Mouse (Mus musculus) thymus, postnatal 14 days (tissue): Measurements from ENCODE around the gene Hsf2bp.

Experiments used
- DNase-seq: peaks from one replicate; pipeline ENCODE4 v3.0.0; 2021

Hsf2bp gene

DNA sequence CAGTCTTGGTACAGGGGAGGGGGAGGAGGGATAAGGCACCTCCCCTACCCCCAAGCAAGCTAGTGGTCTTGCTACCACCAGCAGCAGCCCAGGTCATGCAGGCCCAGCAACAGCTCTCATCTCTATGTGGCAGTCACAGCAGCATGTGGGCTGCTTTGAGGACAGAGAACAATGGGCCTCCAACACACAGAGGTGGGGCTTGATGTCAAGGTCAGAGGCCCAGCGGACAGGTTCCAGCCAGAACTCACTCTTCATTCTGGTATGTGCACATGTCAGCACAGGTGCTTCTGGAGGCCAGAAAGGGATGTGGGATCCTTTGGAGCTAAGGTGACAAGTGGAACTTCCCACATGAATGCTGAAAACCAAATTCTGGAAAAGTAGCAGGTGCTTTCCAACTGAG lies 102.2 kb downstream of the Hsf2bp start:
- no peak for DNase-seq

- DNase-seq = no peak
Observed at GRCm38 (mm10) chr17:31931499-31931898, 104.7 kb downstream of the Hsf2bp start.

DNA sequence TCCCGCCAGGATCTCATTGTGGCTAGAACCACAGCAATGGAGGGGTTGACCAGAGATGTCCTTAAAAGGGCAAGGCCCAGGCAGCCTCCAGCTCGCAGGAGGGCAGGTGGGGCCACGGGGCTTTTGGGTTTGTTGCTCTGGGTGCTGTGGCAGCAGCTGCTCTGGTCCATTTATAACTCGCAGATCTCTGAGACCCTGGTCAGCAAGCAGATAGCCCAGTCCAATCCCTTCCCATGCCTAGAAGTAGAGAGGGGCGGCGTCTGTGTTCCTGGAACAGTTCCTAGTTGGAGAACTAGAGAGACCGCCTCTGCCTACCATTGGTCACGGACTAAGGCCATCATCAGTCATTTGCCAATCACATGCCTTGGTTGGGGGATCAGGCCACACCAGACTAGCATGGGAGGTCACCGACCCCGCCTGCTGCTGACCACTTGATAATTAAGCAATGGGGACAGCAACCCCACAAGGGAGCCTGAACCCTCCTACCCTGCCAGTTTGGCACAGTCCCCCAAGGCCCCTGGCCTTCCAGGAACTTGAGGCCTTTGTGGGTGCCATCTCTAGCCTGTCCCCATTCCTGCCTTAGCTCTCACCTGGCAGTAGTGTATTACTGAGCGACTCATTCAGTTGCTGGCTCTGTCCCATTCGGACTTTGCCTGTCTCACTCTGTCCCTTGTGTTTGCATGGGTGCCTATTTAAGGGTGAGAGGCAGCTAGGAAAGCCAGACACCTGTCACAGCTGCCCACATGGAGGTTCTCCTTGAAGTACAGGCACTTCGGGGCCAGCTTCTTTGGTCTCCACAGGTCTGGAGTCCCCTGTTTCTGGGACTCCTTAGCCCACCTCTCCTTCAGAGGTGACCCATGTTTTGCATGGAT lies 106.1 kb downstream of the Hsf2bp start:
- DNase-seq = no peak

GRCm38 (mm10) chr17:31929032-31929431 lies 107.1 kb downstream of the Hsf2bp start:
- DNase-seq = no peak

GRCm38 (mm10) chr17:31927895-31928626 lies 108.1 kb downstream of the Hsf2bp start:
- no peak for DNase-seq

GRCm38 (mm10) chr17:31924229-31924628 lies 111.9 kb downstream of the Hsf2bp start:
- no peak for DNase-seq

DNA sequence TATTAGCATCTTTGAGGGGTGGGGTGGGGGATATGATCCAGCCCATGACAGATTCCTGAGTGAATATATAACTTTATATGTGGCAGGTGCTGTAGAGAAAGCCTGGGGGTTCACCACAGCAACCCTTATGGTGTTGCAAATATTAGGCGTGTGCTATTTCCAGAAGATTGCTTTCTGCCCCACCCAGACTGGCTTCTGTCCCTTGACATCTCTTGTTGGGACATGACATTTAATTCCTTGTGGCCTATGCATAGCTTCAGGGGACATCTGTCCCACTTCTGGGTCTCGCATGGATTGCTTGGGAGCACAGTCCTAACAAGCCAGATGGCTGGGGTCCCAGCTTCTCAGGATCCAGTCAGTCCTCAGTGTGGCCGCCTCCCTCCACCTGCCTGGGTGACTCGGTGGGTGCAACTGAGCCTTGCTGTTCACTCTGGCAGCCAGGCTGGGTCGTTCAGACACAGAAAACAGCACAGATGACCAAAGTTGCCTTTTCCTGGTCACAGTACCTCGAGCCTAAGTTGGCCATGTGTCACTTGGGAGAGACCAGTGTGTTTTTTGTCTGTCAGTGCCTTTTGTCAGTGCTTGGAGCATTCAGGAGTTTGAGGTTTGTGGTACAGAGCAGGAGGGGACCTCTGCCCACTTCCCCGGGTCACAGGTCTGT lies 112.7 kb downstream of the Hsf2bp start:
- no peak for DNase-seq

DNA sequence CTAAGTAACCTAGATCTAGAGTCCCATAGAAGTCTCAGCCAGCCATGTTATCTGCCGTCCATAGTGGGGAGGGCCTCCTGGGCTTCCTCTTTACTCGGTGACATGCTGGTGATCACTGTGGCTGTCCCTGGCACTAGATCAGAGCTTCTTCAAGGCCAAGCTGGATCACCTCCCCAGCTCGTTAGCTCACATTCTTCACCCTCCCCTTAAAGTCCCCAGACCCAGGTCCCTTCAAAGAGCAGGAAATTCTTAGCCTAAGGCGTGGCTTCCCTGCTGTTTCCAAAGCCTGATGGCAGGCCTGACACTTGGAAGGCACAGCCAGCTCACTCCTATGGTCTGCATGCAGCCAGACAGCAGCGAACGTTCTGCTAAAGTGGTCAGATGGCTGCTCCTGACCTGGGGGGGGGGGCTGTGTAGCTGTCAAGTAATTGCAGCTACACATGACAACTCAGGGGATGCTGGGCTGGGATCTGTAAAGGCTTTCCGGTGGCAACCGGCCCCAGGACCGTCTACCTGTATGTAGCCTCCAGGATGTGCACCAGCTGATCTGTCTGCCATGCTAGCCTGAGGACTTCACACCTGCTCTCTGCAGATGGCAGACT lies 115.5 kb downstream of the Hsf2bp start:
- no peak for DNase-seq

DNA sequence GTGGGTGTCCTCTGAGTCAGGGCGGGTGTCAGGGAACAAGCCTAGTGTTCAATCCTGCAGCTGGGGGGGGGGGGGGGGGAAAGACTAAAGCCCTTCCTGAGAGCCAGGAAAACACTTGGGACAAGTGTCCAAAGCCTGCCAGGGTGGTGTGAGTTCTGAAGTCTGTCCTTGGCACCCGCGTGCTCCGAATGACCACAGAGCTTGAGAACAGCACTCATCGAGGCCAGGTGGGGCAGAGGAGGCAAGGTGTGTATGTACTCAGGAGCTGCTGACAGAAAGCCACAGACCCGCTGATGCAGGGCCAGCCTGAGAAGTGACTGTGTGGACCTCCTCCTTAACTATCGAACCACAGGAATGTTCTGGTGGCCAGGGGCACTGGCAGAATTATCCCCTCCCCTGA lies 116.5 kb downstream of the Hsf2bp start:
- DNase-seq = no peak

GRCm38 (mm10) chr17:31918374-31918773 lies 117.8 kb downstream of the Hsf2bp start:
- no peak for DNase-seq

DNA sequence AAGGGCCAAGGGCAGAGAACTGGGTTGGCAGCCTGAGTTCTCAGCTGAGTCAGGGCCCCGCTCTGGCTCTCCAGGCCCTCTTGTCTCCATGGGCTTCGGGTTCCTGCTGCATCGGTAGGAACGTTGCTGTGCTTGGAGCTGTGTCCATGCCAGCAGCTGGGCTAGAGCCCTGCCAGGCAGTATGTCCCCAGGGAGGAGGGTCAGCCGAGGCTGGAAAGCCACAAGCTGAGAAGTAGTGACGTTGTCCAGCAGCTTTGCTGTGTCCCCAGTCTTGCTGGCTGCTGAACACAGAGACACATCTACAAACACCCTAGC lies 119.7 kb downstream of the Hsf2bp start:
- no peak for DNase-seq

DNA sequence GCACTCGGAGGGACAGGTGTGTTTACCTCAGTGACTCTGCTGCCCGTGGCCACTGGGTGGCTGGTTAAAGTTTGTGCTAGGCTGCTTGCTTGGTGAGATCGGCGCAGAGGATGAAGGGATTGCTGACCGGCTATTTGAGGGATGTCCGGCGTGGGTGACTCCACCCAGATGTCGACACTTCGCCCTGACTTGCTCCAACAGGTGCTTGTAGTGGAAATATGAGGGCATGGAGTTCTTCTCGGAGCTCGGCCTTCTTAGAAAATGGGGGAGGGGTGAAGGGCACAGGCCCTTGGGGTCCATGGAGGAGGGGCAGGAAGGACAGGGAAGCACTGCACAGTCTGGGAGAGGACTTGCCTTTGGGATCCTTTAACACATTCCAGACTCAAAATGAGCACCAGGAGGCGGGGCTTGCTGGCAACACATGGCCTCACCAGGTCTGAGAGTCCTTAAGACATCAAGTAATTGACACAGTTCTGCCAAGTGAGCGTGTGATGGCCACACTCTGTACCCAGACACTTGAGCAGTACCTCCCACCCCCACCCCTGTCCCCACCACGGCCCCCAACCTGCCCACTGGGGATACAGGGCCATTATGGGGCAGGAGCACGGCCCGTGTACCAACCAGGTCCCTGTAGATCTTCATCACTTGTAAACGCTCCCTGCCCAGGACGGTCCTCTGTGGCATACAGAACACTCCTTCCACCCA lies 120.2 kb downstream of the Hsf2bp start:
- no peak for DNase-seq

GRCm38 (mm10) chr17:31914323-31914722 lies 121.8 kb downstream of the Hsf2bp start:
- DNase-seq = no peak

DNA sequence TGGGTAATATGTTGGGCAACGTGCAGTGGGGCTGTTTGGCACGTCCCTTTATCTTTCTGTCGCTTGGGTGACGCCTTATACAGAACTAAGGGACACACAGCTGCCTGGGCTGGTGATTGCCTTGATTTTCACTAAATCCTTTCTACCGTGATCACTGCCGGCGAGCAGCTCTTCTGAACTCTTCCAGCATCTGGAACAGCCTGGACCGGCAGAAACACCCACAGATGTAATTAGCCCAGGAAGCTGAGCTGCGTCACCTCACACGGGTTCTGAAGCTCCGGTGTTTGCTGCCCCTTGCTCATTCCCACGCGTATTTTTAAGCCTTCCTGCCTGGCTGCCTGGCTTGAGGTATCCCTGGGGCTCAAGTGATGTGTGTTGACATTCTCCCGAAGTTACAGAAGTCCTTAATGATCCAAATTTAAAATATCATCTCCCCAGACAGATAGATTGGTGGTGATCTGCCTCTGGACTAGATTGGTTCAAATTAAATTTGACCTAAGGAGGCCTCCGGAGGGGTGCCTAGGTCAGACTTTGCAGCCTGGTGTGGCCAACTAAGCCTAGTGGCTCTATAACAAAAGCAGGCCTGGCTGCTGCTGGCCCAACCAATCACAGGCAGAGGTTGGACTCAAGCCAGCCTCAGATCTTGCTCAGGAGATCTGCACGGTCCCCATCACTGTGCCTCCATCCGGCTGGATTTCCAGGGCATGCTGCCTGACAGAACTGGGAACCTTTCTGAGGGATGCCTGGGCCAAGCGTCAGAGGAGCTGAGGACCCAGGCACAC lies 123.1 kb downstream of the Hsf2bp start:
- DNase-seq = no peak

GRCm38 (mm10) chr17:31912387-31912786 lies 123.8 kb downstream of the Hsf2bp start:
- DNase-seq = no peak

DNA sequence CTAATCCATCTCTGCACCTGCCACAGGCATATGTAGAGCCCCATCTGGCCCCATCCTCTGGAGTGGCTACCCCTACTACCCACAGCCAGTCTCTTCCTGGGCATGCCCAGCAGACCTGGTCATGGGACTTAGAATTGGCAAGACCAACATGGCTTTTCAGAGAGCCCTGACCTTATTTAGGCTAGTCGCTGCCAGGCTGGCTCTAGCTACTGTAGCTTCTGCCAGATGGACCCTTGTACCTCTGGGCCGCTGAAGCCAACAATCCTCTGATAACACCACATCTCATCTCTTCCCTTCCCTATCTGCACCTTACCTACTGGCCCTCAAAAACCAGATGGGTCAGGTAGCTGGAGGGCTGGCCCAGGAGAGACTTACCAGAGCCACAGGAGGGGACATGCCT lies 127.2 kb downstream of the Hsf2bp start:
- DNase-seq = no peak

DNA sequence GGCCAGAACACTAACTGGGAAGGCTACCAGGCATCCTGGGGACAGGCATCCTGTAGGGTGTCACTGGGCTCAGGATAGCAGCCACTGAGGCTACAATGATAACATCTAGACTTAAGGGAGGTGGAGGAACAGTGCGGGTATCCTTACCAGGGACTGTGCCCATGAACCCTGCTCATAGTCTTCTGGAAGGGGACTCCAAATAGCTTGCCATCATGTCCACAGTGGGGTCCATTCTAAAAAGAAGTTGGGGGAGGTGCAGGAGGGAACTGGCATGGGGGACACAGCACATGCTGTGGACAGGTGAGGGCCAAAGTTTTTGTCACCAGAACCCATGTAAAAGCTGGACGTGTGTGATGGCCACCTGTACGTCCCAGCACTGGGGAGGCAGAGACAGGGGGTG lies 129.7 kb downstream of the Hsf2bp start:
- DNase-seq = no peak

GRCm38 (mm10) chr17:31905791-31906211 lies 130.3 kb downstream of the Hsf2bp start:
- DNase-seq = peak; percentile 40

GRCm38 (mm10) chr17:31905201-31905790 lies 130.9 kb downstream of the Hsf2bp start:
- DNase-seq = peak; percentile 41

DNA sequence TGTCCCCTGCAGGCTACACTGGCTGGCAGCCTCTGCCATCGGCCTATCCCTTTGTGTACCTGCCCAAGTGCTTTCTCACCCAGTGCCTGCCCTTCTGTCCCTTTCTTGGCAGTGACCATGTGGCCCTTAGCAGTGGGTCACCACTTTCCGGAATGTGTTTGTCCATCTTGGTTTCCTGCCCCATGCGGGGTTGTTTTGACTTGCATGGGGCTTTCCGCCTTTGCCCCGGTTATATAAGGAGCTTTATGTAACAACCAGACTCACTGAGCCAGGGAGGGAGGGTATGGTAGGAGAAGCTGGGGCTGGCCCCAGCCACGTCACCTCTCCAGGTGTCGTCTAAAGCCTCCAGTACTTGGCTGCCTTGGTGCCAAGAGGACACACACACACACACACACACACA lies 132.1 kb downstream of the Hsf2bp start:
- DNase-seq = no peak

- no peak for DNase-seq
Observed at GRCm38 (mm10) chr17:31902630-31903198, 133.4 kb downstream of the Hsf2bp start.
